Mouse (Mus musculus) ovary, postnatal 36 days (tissue): ENCODE measurements at regions not wholly inside any gene's neighbourhood (a gene's known extent, or its start where the extent isn't known, plus 50 kb on each side); places are given as distances from the start of the nearest gene placed in this dataset.

Source experiments
- DNase-seq: peaks from one replicate; pipeline ENCODE4 v3.0.0; 2022; ENCODE audit warnings: low spot score, mixed read lengths

DNA sequence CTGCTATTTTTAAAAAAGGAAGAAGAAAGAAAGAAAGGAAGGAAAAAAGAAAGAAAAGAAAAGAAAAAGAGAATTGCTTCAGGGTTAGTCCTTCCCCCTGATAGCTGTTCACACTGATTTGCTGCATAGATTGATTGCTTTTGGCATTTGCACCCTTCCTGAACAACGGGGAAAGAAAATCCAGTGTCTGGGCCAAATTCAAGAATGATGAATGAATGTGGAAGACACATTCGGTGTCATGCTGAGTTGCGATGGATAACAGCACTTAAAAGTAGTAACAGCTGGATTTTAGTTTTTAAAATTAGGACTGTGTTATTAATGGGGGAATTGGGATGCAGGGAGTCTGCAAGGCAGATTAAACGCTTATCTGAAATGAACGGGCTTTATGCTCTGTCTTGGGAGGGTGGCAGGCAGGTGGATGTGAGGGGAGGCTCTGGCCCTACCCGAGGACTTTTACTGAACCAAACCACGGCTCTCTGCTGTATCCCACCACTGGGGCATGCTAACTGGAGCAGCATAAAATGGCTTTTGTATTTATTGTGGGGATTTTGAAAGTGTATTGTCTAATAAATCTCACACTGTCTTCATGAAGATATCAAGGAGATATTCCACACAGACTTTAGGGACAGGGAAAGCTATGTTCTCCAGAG lies 114.4 kb downstream of the Lca5 start:
- DNase-seq = no peak

DNA sequence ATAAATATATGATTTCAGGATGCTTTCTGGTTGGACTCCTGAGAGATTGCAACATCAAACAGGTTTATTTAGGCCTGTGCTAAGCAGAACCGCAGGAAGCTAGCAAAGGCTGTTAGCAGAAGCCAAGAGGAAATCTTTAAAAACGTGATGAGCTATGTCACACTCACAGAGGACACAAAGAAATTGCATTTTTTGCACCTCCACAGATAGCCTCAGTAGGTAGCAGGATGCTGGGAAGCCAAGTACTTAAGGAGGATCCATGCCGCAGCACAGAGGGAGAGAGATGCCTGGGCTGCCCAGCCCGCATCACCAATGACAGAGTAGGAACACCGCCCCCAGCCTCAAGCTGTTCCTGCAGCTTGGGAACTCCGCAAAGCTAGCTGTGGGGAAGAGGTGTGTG lies 115.0 kb downstream of the Lca5 start:
- no peak for DNase-seq

DNA sequence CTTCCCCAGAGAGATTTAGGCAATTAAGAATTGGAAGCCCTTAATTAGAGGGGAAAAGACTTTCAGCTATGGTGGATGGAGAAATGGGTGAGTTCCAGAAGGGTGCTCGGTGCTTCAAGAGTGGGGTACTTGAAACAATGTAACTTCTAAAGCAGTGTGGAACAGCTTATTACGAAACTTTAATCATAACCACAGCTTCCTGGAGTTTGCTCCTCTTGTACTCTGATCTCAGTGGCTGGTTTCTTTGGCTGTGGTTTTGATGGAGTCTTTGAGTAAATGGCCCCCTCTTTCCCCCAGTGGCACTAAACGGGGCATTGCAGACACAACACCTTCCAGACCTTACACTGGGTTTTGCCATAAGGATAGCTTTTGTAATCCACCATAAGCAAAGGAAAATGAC lies 116.6 kb downstream of the Lca5 start:
- DNase-seq = no peak

DNA sequence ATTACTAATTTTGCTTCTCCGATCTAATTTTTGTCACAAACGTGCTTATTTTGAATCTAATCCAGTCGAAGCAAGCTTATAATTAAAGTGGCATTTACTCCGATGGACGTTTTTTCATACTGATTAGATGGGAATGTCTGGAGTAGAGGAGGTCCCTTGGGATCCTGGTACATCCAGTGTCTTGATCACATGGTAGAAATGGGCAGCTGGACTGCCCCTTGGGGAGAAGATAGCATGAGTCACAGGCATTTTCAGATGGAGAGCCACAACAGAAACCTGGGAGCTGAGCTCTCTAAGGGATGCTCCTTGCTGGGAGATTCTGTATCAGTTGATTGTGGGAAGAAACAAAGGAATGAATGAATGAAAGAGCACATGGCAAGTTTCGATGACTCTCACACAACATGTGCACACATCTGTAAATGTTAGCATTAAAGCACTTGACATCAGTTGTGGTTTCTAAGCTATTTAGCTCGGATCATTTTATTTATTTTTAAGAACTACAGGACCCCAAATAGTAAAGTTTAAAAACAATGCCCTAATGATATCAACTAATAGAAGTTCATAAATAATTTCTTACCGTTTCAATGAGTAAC lies 117.8 kb downstream of the Lca5 start:
- DNase-seq = no peak

DNA sequence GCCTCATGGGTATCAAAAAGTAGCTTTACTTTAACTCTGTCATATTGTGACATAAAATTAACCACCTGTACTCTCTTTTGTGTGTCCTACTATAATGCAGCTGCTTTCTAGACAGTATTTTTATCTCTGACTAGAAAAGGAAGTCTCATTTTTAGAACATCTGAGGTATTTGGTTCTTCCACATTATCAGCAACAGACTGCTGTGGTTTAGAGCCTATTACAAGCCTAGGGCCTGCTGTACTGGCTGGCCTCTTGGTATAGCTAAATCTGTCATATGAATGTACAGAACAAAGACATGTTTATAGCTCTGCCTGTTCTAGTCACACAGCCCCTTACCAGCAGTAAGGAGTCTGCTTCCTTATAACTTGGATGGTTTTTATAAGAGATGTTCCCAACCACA lies 119.1 kb downstream of the Lca5 start:
- no peak for DNase-seq

DNA sequence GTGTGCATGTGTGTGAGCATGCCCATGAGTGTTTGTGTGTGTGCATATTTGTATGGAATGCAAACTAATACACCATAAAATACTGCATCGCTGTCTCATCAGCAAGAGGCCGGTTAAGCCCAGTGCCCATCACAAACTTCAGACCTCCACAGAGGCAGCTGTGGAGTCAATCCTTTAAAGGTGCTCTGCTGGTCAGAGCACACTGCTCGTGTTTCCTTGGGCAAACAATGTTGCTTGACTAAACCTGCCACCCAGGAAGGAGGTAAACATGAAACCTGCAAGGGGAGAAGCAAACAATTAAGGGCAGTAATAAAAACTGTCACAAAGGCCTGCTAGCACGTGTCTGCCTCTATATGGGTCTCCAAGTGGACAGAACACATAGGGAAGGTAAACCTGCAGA lies 120.1 kb downstream of the Lca5 start:
- no peak for DNase-seq

DNA sequence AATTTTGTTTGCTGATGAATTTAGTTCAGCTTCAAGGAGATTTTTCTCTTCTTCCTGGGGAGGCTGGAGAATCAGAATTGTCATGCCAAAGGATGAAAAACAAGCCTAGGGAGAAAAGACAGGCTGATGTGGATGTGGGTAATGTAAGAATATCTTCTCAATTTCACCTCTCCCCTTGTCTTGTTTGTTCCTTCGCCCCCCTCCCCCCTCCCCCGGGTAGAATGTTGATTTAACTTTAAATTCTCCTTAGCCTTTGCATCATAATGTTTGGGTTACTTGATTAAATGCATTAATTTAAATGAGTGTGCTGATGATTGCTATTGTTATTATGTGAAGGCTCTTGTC lies 124.1 kb downstream of the Lca5 start:
- DNase-seq = no peak

DNA sequence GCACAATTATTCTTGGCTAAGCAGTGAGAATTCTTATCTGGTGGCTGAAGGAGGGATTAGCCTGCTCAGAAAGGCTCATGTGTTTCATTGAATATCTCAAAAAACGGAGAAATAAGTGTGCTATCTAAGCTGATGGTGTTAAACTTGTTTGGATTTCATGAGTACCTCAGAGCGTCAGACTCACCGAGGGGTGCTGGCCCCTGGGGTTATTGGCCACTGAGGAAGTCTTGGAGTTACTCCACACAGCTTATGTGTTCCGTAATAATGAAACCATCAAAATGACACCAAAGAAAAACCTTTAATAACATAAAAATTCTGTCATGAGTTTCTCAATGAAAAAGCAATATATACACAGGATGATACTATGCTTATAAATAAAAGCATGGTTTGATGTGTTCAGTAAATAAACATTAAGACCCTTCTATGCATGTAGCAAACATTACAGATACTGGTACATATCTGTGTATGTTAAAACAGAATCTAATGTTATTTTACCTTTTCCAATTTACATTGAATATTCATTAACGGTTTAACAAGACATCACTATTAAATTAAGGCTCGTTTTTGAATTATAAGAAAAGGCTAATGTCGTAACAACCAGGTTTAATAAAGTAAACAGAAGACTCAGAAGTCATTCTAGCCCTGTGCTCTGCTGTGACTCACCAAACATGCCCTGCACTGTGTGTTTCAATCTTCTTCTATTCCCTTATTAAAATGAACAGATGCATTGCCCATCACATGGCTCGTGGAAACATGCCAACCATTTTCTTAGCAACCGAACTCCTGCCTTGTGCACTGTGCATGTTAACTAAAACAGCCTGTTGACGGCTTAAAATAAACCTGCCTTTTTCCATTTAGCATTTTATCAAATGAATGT lies 124.7 kb downstream of the Lca5 start:
- DNase-seq = no peak

DNA sequence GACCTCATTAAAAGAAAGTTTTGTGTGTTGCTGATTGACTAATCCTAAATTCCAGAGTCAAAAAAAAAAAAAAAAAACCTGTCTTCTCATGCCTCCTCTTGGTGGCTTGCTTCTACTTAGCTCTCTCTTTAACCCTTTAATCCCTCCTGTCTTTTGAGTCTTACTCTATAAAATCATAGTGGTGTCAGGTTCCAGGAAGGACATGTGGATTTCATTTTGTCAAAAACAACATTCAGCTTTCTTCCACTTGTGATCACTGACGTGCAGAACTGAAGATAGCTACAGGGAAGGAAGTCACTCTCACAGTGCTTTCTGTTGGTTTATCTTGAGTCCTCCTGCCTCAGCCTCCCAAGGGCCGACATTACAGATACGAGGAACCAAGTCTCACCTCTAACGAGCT lies 132.2 kb downstream of the Lca5 start:
- DNase-seq = no peak

DNA sequence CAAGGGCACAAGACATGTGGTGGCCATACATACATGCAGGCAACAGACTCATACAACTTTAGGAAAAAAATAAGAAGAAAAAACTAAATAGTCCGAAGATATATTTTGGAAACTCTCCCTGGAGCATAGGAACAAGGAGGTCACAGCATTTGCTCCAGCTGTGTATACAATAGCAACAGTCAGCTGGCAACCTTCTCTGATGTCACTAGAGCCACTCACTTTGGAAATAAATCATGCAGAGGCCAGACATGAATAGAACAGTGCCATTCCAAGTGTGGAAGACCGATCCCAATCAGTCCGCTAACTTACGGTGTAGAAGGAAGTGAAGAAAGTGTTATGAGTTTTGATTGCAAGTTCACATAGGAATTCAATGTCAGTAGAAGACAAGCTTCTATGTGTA lies 132.8 kb downstream of the Lca5 start:
- DNase-seq = no peak

DNA sequence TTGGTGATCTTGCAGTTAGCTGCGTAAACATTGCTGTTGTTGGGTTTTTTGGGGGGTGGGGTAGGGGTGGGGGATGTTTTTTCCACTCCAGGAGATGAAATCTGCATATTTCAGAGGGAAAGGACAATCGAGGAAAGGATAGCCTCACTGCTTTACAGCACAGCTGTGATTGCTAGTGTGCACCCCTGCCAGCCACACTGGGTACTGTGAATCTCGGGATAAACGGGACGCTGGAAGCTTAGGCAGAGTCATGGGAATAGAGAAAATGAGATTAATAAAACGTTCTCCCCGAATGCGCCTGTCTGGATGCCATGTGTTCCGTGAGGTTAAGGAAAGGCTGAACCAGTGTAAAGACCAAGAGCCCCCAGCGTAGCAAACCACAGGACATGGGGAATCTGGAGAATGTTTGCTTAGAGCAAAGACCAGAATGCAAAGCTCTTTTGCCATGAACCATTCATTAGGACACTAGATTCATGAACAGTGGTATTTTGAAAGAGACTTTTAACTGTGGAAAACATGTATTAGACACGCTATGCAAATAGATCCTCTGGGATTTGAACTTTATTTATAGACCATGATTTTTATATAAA lies 133.5 kb downstream of the Lca5 start:
- no peak for DNase-seq

DNA sequence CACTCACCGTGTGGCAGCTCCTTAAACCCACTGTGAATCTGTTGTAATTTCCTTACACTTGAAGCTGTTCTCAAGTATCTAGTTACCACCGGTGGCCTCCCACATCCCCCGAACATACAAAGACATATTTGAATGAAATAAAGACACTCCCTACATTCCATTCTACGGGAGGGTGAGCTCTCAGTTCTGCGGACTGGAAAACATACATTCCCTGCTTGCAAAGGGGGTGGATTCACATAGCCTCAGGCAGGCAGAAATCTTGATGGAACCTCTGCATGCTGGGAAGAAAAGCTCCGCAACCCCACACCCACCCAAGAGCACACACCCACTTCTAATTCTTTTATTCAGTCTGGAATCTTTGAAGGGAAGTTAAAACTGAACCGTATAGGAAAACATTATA lies 136.0 kb downstream of the Lca5 start:
- DNase-seq = no peak

DNA sequence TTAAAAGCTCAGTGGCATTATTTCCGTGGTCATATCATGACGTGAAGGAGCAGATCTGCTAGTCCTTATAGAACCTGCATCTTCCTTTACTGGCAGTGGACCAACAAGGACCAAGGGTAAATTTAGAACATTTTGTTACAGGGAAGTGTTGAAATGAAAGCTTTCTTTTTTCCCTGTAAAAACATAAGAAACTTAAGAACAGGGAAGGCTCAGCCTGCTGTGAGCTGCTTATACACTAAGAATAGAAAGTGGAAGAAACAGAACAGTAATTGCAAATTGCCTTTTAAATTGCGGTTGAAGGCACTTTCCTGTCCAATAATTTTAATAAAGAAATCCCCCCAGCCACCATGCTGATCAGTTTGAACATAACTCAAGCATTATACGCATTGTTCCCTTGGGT lies 140.4 kb downstream of the Lca5 start:
- no peak for DNase-seq

DNA sequence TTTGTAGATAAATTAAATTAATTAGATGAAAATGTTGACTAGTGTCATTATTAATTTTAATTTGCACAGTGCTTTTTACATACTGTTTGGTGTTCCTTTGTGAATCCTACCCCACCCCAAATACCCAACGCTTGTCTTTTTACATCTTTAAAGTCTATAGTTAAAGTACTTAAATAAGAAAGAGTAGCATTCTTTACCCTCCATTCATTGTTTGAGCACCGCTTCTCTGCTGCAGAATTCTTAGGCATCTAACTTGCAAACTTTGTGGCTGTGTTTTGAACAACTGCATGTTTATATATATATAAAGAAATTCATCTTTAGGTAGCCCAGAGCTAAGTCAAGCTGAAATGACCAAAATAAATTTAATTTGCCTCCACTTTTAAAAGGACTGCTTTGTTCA lies 140.9 kb downstream of the Lca5 start:
- no peak for DNase-seq

DNA sequence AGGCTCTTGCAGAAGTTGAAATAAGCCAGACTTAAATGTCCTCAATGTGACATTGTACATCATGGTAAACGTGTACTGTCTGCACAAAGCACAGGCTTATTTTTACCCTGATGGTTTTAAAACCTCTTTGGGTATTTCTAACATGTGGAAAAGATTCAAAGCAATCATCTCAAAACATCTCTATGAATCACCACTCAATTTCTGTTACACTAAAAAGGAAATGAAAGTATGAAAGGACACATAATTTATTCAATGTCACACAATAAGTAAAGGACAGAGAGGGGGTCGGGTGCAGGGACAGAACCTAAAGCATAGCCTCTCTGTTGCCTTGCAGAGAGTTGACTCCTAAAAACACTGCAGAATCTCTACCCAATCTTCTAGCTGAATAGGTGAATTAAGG lies 141.3 kb downstream of the Lca5 start:
- DNase-seq = no peak

DNA sequence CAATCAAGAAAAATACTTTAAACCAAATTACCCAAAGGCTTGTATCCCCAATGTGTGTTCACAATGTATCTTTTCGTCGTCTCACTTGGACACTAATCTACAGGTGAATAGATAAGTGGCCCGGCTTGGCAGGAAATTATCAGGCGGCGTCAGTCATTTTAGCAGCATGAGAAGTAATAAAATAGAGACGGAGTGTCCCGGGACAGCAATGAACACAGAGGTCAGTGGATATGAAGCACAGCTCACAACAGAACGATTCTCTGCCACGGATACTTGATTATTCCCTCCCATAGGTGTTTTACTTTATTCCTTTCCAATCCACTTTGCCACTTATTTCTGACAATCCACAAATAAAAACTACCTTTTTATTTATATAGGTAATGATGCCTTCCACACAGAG lies 145.5 kb downstream of the Lca5 start:
- DNase-seq = no peak

DNA sequence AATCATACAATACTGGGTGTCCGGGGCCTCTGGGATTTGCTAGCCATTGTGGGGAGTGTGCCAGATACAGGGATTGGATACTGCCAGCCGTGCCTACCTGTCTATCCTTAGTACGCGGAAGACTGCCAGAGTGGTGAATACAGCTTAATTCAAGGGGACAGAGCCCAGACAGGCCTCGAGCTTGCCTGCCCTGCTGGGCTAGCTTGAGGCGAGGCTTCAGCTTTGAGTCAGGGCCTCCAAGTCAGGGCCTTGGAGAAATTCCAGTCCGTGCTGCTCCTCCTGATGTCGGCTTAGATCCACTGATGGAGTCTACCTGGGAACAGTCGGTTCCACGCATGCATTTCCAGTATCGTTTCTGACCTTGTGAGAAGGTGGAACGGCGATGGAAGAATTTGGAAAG lies 146.5 kb downstream of the Lca5 start:
- no peak for DNase-seq

DNA sequence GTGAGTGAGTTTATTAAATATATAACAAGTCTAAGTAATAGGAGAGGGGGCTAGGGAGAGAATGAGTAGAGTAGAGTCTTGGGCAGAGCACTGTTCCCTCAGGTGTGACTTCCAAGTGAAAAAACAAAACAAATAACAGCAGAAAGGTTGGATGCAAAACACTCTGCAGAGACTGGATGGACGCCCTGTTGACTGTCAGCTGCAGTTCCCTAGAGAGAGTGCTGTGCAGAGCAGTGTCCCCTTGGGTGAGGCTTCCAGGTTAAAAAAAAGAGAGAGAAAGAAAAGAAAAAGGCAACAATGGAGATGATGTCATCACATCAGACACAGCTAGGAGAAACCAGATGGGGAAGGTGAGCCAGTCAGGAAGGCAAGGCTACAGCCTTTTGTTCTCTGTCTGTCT lies 137.6 kb upstream of the Hmgn3 start:
- no peak for DNase-seq

DNA sequence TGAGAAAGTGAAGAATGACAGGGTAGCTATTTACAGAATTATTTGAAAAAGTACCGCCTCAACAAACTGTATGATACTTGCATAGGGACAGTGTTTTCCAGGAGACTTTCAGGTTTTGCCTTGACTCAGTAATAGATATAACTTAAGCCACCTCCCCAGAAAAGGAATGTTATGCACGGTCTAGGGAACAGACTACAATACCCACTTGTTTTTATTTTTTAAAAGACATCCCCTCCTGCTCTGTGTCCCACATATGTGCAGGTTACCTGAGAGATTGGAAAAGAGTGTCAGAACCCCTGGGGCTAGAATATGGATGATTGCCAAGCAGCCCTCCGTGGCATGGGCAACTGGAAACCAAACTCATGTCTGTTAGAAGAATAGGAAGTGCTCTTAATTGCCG lies 137.2 kb upstream of the Hmgn3 start:
- DNase-seq = no peak

DNA sequence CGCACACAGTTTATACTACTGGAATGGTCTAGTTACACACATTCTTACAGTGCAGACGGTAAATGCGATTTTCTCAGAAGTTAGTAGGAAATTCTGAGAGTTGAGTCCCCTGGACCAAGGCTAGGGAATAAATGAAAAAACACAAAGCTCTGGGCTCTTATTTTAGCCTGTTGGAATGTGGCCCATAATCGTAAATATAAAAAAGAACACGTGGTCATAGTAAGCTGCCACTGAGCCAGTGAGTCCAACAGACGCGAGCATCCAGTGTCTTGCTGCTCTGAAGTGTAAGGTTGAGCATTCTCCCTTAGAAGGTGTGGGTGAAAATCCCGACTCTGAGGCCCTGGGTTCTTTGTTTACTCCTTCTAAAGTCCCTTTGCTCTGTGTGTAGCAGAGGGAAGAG lies 136.8 kb upstream of the Hmgn3 start:
- no peak for DNase-seq

DNA sequence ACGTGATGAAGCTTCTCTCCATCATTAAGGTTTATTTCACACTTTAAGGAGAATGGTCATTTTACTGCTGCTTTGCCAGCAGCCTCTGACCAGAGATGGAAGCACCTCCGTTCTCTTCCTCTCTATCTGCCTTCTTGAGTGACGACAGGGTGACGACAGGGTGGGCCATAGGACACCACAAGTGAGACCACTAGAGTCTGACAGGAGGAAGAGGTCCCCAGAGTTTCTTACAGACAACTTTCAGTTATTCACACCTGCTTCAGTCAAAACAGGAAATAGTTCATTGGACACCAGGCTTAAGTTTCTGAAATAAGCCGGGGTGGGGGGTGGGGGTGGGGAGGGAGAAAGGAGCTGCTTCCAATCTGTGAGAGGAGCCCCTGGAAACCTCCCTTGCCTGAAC lies 131.3 kb upstream of the Hmgn3 start:
- no peak for DNase-seq

DNA sequence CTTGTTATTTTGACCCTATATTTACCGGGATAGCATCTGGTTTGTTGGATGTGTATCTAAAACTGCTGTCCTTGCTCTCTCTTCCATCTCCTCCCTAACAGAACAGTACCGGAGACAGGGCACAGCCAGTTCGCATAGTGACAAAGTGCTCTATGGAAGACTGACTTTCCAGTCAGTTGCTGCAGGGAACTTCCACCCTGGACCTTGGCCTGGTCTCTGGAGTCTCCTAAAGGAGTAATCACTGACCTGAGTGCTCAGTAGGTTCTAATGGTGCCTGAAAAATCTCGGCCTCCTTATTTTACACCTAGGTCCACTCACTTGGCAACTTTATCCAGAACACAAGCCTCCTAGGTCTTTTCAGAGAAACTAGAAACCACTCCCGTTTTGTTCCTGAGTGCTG lies 130.9 kb upstream of the Hmgn3 start:
- DNase-seq = no peak

DNA sequence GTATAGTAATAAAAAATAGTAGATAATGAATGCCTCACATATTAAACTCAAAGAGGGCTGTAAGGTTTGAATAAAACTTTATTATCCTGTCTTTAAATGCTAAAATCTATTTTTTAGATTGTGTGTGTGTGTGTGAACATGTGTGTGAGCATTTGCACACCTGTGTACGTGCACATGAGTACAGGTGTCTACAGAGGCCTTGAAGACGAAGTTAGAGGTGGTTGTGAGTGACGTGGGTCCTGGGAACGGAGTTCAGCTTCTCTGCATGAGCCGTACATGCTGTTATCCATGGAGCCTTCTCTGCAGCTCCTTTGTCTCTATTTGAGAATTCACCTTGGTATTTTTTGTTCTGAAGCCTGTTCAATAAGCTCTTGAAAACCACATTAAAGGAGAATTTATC lies 129.8 kb upstream of the Hmgn3 start:
- no peak for DNase-seq
